Mouse (Mus musculus): ENCODE results near the gene Mgat4b. TPM values are rescaled to one million over a fixed set of nuclear protein-coding genes. Genes with fewer than 3 reads are reported as not detected.
"Not testable (repeated sequence)": the region's sequence is repeated elsewhere in the genome, so short reads cannot be mapped to it uniquely, and the experiment has no call there.

The Mgat4b gene
- total RNA-seq (2014; rRNA removed), result 106 and 107 TPM in 2 replicates
- polyA plus RNA-seq (2015; fragmentation: Nextera tagmentation; extraction: Ambion mirVana), result 75.4 and 91.8 TPM in 2 replicates

- 1% methylated on average over 48 of the region's 48 CpGs for WGBS
- DNase-seq (peak; percentile 90), ATAC-seq (peak; percentile 73)
- H3K27ac ChIP-seq (ENCODE audit: low read depth, low read length), result peak within 1 kb of the TSS; percentile 99
- H3K4me2 ChIP-seq (ENCODE audit: low read depth), result peak within 1 kb of the TSS; percentile 59
- H3K9ac ChIP-seq, result peak within 1 kb of the TSS; percentile 100
- peaks cover 20% of the 10 kb centered on the region for H3K36me3 ChIP-seq (ENCODE audit: insufficient read depth)
- H3K9me3 ChIP-seq (ENCODE audit: low read length), result no peaks in the 10 kb centered on the region
- TF ChIP-seq CTCF (IDR thresholded peaks at IDR 0.05; ENCODE audit: low read depth), result peak; percentile 30; the same call in 1 of the 2 replicates
- peak within 1 kb of the TSS; percentile 99 for H3K4me3 ChIP-seq (ENCODE audit: low read depth, low read length)
- H3K27me3 ChIP-seq (ENCODE audit: insufficient read depth, low read length), result no peaks in the 10 kb centered on the region
- H3K4me1 ChIP-seq (ENCODE audit: insufficient read depth), result peaks cover 15% of the 10 kb centered on the region; the same call in 1 of the 2 replicates
Measured at GRCm38 (mm10) chr11:50210505-50211151, at the start of gene Mgat4b, which contains the start of gene Sqstm1. Mgat4b (plus strand) TSS chr11:50210890. Sqstm1 (minus strand) TSS chr11:50210827.

DNA sequence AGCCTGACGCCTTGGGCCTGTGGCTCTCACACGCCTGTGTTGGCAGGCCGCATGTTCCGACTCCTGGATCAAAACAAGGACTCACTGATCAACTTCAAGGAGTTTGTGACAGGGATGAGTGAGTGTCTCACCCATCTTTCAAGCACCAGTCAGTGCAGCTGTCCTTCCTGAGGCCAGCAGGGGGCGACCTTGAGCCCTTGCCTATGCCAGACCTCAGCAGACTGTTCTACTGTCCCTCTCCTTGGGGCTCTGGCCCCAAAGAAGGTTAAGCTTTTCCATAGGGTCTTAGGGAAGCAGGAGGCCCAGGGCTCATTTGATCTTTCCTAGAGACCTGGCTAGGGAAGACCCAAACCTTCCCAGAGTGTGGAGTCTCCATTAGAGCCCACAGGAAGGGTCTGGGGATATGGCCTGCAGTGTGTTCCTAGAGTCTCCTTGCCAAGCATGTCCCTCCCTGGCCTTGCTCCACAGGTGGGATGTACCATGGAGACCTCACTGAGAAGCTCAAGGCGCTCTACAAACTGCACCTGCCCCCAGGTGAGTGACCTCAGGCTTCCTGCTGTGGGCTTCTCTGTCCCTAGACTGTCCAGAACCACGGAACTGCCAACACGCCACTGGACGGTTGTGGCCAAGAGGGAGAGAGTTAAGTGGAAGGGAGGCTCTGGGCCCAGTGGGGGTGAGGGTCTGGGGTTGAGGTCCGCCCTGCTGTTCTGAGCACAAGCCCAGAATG is 48.9 kb upstream of the Mgat4b start:
- peak; percentile 63 for DNase-seq
- TF ChIP-seq CTCF (IDR thresholded peaks at IDR 0.05; ENCODE audit: low read depth), result peak; percentile 88
- ATAC-seq, result peak; percentile 53; the same call in 1 of the 2 replicates
- Histone ChIP-seq H3K27ac (ENCODE audit: low read depth, low read length) (no peak overlapping the region), H3K9ac (no peak overlapping the region), H3K27me3 (ENCODE audit: insufficient read depth, low read length) (no peaks in the 10 kb centered on the region), H3K9me3 (ENCODE audit: low read length) (no peaks in the 10 kb centered on the region), H3K4me1 (ENCODE audit: insufficient read depth) (no peaks in the 10 kb centered on the region), H3K36me3 (ENCODE audit: insufficient read depth) (peaks cover 80% of the 10 kb centered on the region), H3K4me3 (ENCODE audit: low read depth, low read length) (no peak overlapping the region), H3K4me2 (ENCODE audit: low read depth) (no peak overlapping the region)
- WGBS, result 68% methylated on average over 10 of the region's 10 CpGs

DNA sequence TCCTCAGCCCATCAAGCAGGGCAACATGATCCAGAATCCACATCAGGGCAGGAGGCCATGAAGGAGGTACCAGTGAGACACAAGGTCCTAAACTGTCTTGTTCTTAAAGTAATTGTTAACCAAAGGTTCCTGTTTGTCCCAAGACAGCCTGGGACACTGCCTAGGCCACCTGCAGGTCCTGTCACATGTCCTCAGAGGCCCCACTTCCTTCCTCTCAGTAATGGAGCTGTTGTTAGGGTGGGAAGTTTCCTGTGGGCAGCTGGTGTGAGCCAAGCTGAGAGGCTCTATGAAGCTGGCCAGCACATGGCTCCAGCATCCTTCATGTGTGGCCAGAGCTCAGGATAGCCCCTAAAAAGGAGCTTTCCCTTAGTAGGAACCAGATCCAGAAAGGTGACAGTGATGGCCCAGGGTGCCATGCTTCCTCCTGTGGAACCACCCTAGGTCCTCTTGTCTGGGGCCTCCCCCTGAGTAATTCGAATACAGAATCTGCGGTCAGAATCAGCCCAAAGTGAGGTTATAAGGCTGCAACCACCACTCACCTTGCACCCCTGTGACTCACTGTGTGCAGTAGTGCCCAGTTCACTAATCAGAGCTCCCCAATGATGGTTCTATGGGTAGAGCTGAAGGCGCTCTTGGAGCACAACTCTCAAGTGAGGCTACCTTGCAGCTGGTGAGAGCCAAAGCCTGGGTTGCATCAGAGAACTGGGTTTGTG is 48.2 kb upstream of the Mgat4b start:
- ATAC-seq, result no peak
- no peaks in the 10 kb centered on the region for H3K9me3 ChIP-seq (ENCODE audit: low read length)
- peaks cover 72% of the 10 kb centered on the region for H3K36me3 ChIP-seq (ENCODE audit: insufficient read depth)
- H3K27ac ChIP-seq (ENCODE audit: low read depth, low read length), result no peak overlapping the region
- TF ChIP-seq CTCF (IDR thresholded peaks at IDR 0.05; ENCODE audit: low read depth), result no peak
- WGBS, result 94% methylated on average over 3 of the region's 3 CpGs
- no peaks in the 10 kb centered on the region for H3K27me3 ChIP-seq (ENCODE audit: insufficient read depth, low read length)
- H3K9ac ChIP-seq, result no peak overlapping the region
- no peaks in the 10 kb centered on the region for H3K4me1 ChIP-seq (ENCODE audit: insufficient read depth)
- no peak for DNase-seq
- no peak overlapping the region for H3K4me3 ChIP-seq (ENCODE audit: low read depth, low read length)
- H3K4me2 ChIP-seq (ENCODE audit: low read depth), result no peak overlapping the region

DNA sequence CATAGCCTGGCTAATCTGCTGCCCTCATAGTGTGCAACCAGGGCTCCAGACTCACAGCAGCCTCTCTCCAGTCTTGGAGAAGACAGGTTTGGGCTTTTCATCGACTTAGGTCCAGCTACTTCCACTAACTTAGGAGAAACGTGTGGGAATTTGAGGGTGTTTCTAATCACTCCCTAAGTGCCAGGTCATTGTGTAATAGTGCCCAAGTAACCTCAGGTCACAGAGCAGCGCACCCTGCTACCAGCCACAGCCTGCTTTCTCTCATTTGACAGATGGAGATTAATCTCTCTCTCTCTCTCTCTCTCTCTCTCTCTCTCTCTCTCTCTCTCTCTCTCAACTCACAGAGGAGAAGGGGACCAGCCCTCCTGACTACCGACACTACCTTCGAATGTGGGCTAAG is 42.3 kb upstream of the Mgat4b start:
- Histone ChIP-seq H3K4me2 (ENCODE audit: low read depth) (no peak overlapping the region), H3K4me1 (ENCODE audit: insufficient read depth) (no peaks in the 10 kb centered on the region), H3K36me3 (ENCODE audit: insufficient read depth) (peaks cover 57% of the 10 kb centered on the region), H3K9me3 (ENCODE audit: low read length) (no peaks in the 10 kb centered on the region), H3K27ac (ENCODE audit: low read depth, low read length) (no peak overlapping the region), H3K9ac (no peak overlapping the region), H3K4me3 (ENCODE audit: low read depth, low read length) (no peak overlapping the region), H3K27me3 (ENCODE audit: insufficient read depth, low read length) (no peaks in the 10 kb centered on the region)
- TF ChIP-seq CTCF (IDR thresholded peaks at IDR 0.05; ENCODE audit: low read depth), result no peak
- no peak for DNase-seq
- no peak for ATAC-seq
- WGBS, result 91% methylated on average over 5 of the region's 5 CpGs

DNA sequence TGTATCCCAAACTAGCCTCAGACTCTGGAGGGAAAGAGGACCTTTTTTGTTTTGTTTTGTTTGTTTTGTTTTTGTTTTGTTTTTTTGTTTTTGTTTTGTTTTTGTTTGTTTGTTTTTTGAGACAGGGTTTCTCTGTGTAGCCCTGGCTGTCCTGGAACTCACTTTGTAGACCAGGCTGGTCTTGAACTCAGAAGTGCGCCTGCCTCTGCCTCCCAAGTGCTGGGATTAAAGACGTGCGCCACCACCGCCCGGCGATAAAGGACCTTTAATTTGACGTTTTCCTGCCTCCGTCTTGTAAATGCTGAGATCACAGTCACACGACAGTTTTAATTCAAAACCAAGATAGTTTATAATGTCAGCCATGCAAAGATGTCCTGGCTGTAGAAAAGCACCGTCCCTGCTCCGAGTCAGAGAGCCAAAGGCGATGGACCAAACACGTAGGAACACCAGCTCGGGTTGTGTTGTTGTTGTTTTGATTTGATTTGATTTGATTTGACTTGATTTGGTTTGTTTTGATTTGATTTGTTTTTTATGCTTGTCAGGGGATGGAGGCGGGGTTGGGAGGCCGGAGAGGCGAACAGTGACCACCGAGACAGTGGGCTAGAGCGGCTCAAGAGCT is 36.5 kb upstream of the Mgat4b start, which contains the start of gene Mrnip:
Mrnip (plus strand) TSS at position 334 of the 619 bp plus-strand sequence.
- Histone ChIP-seq H3K4me2 (ENCODE audit: low read depth) (peak within 1 kb of the TSS; percentile 69), H3K9ac (peak within 1 kb of the TSS; percentile 66), H3K27ac (ENCODE audit: low read depth, low read length) (peak within 1 kb of the TSS; percentile 89), H3K4me3 (ENCODE audit: low read depth, low read length) (peak within 1 kb of the TSS; percentile 68), H3K36me3 (ENCODE audit: insufficient read depth) (peaks cover 47% of the 10 kb centered on the region)
- not testable (repeated sequence) for H3K27me3 ChIP-seq (ENCODE audit: insufficient read depth, low read length); H3K4me1 ChIP-seq (ENCODE audit: insufficient read depth); DNase-seq; H3K9me3 ChIP-seq (ENCODE audit: low read length)
- WGBS, result 3% methylated on average over 19 of the region's 19 CpGs
- ATAC-seq, result peak; percentile 54

GRCm38 (mm10) chr11:50174730-50175187 is 35.9 kb upstream of the Mgat4b start:
- H3K27me3 ChIP-seq (ENCODE audit: insufficient read depth, low read length), result no peaks in the 10 kb centered on the region
- DNase-seq, result peak; percentile 99
- H3K4me1 ChIP-seq (ENCODE audit: insufficient read depth), result peaks cover 4% of the 10 kb centered on the region; the same call in 1 of the 2 replicates
- H3K9ac ChIP-seq, result peak overlapping the region; percentile 66
- H3K4me2 ChIP-seq (ENCODE audit: low read depth), result peak overlapping the region; percentile 69
- H3K27ac ChIP-seq (ENCODE audit: low read depth, low read length), result peak overlapping the region; percentile 89
- H3K36me3 ChIP-seq (ENCODE audit: insufficient read depth), result peaks cover 43% of the 10 kb centered on the region
- no peaks in the 10 kb centered on the region for H3K9me3 ChIP-seq (ENCODE audit: low read length)
- WGBS, result under 1% methylated on average over 27 of the region's 27 CpGs
- peak; percentile 100 for ATAC-seq
- TF ChIP-seq CTCF (IDR thresholded peaks at IDR 0.05; ENCODE audit: low read depth), result no peak
- H3K4me3 ChIP-seq (ENCODE audit: low read depth, low read length), result peak overlapping the region; percentile 68

Data from forebrain, postnatal 0 days (tissue).